Mouse (Mus musculus) T-cell, adult 2 months (primary cell): ENCODE measurements around the gene Hoxd11.

Source experiments
- DNase-seq: peaks from one replicate; pipeline ENCODE4 v3.0.0; 2022; ENCODE audit warnings: low spot score

Hoxd11 gene

GRCm38 (mm10) chr2:74695813-74696430 is 16.6 kb downstream of the Hoxd11 start:
- no peak for DNase-seq

GRCm38 (mm10) chr2:74696442-74697335 is 17.3 kb downstream of the Hoxd11 start:
- DNase-seq = no peak

- DNase-seq = no peak
These were observed 18.3 kb downstream of the Hoxd11 start, which contains the start of gene Hoxd9 for GRCm38 (mm10) chr2:74697567-74698121. Gene Hoxd9 (plus strand): TSS chr2:74697727.

GRCm38 (mm10) chr2:74698201-74699052 is 19.1 kb downstream of the Hoxd11 start:
- DNase-seq = no peak

- no peak for DNase-seq
These were observed 19.7 kb downstream of the Hoxd11 start for GRCm38 (mm10) chr2:74699053-74699430.

- DNase-seq = no peak
These were observed 20.5 kb downstream of the Hoxd11 start for GRCm38 (mm10) chr2:74699664-74700545.

- no peak for DNase-seq
These were observed 21.3 kb downstream of the Hoxd11 start for GRCm38 (mm10) chr2:74700546-74701112.

- DNase-seq = peak; percentile 57
These were observed 22.8 kb downstream of the Hoxd11 start for GRCm38 (mm10) chr2:74701949-74702819.

GRCm38 (mm10) chr2:74702820-74703219 is 23.5 kb downstream of the Hoxd11 start:
- no peak for DNase-seq

- DNase-seq = no peak
These were observed 24.0 kb downstream of the Hoxd11 start for GRCm38 (mm10) chr2:74703317-74703716.

GRCm38 (mm10) chr2:74703720-74704392 is 24.5 kb downstream of the Hoxd11 start:
- DNase-seq = no peak

GRCm38 (mm10) chr2:74704393-74704998 is 25.1 kb downstream of the Hoxd11 start, which contains the start of gene Hoxd8:
Gene Hoxd8 (plus strand): TSS chr2:74704615.
- DNase-seq = no peak

GRCm38 (mm10) chr2:74704999-74705466 is 25.7 kb downstream of the Hoxd11 start:
- no peak for DNase-seq

- peak; percentile 25 for DNase-seq
These were observed 26.2 kb downstream of the Hoxd11 start for GRCm38 (mm10) chr2:74705467-74706089.

- DNase-seq = no peak
These were observed 27.1 kb downstream of the Hoxd11 start for GRCm38 (mm10) chr2:74706393-74706960.

- DNase-seq = no peak
These were observed 28.2 kb downstream of the Hoxd11 start for GRCm38 (mm10) chr2:74707599-74707998.

- DNase-seq = no peak
These were observed 29.3 kb downstream of the Hoxd11 start for GRCm38 (mm10) chr2:74708676-74709075.
